Mouse (Mus musculus) erythroblast, adult 5-6 weeks (primary cell): ENCODE results near the gene Zfp768. TPM values are rescaled to one million over a fixed set of nuclear protein-coding genes. Genes with fewer than 3 reads are reported as not detected.

Experiments
- ATAC-seq: replicated peaks from 2 replicates; pipeline ENCODE4 v1.8.0; 2016; ENCODE audit warnings: moderate number of reproducible peaks, mild to moderate bottlenecking, moderate TSS enrichment, inconsistent platforms; ENCODE audit not compliant: poor library complexity, low FRiP score, severe bottlenecking
- total RNA-seq, 2 experiments: library from RNA; stranded (forward) in 1 of 2; stranded (reverse) in 1 of 2; fragments of 150-400 nt in 1 of 2; fragments of 200-764, 138-1000 nt in 1 of 2; gene quantifications; 2 replicates each; pipeline versions ENCODE4 v1.2.3 to v1.2.4; 2015 to 2017; ENCODE audit warnings: low replicate concordance in 2 of 2

Gene Zfp768
- total RNA-seq, 2 experiments from 2014 or later: 0.94 to 1.2 TPM

GRCm38 (mm10) chr7:127309951-127310350, 35.4 kb downstream of the Zfp768 start:
- ATAC-seq: no peak

GRCm38 (mm10) chr7:127308887-127309286, 36.5 kb downstream of the Zfp768 start:
- peak; percentile 75 for ATAC-seq

GRCm38 (mm10) chr7:127308431-127308830, 37.0 kb downstream of the Zfp768 start:
- ATAC-seq: no peak

GRCm38 (mm10) chr7:127297586-127298193, 47.7 kb downstream of the Zfp768 start:
- ATAC-seq: 0 out of 2 replicates have a peak, but pooled peaks have one; percentile 10

- no peak for ATAC-seq
Measured at GRCm38 (mm10) chr7:127296786-127297555, 48.4 kb downstream of the Zfp768 start.

- ATAC-seq: no peak
Measured at GRCm38 (mm10) chr7:127296098-127296497, 49.3 kb downstream of the Zfp768 start, which contains the start of gene Itgal. Itgal (plus strand) TSS chr7:127296260.

Other genes with a start within 250 kb of the Zfp768 start
- gene Qprt, start 223.4 kb downstream of the Zfp768 start, total RNA-seq (2015; ENCODE audit: low replicate concordance): 1.7 TPM in 1 of 2 replicates, not detected in the other
- gene Qprt, start 223.4 kb downstream of the Zfp768 start, total RNA-seq (2017; ENCODE audit: low replicate concordance): 0.34 TPM in 1 of 2 replicates, not detected in the other
- 15.8 and 24.9 TPM in 2 replicates for gene Spn, start 207.8 kb downstream of the Zfp768 start, total RNA-seq (2015; ENCODE audit: low replicate concordance)
- gene Spn, start 207.8 kb downstream of the Zfp768 start, total RNA-seq (2017; ENCODE audit: low replicate concordance): 58.3 and 60.0 TPM in 2 replicates
- 8.4 and 36.9 TPM in 2 replicates for gene Cd2bp2, start 149.5 kb downstream of the Zfp768 start, total RNA-seq (2015; ENCODE audit: low replicate concordance)
- 17.9 and 22.9 TPM in 2 replicates for gene Cd2bp2, start 149.5 kb downstream of the Zfp768 start, total RNA-seq (2017; ENCODE audit: low replicate concordance)
- 8.1 and 23.0 TPM in 2 replicates for gene Tbc1d10b, start 137.1 kb downstream of the Zfp768 start, total RNA-seq (2015; ENCODE audit: low replicate concordance)
- 77.5 and 122 TPM in 2 replicates for gene Tbc1d10b, start 137.1 kb downstream of the Zfp768 start, total RNA-seq (2017; ENCODE audit: low replicate concordance)
- 6.5 and 9.8 TPM in 2 replicates for gene Mylpf, start 136.7 kb downstream of the Zfp768 start, total RNA-seq (2015; ENCODE audit: low replicate concordance)
- 16.2 and 61.5 TPM in 2 replicates for gene Mylpf, start 136.7 kb downstream of the Zfp768 start, total RNA-seq (2017; ENCODE audit: low replicate concordance)
- gene Zfp553, start 112.5 kb downstream of the Zfp768 start, total RNA-seq (2015; ENCODE audit: low replicate concordance): 1.5 and 5.2 TPM in 2 replicates
- gene Zfp553, start 112.5 kb downstream of the Zfp768 start, total RNA-seq (2017; ENCODE audit: low replicate concordance): 2.0 and 3.2 TPM in 2 replicates
- gene Sept1, start 112.5 kb downstream of the Zfp768 start, total RNA-seq (2015; ENCODE audit: low replicate concordance): 189 and 204 TPM in 2 replicates
- 179 and 191 TPM in 2 replicates for gene Sept1, start 112.5 kb downstream of the Zfp768 start, total RNA-seq (2017; ENCODE audit: low replicate concordance)
- 1.7 TPM in 1 of 2 replicates, not detected in the other for gene Zfp771, start 101.3 kb downstream of the Zfp768 start, total RNA-seq (2015; ENCODE audit: low replicate concordance)
- gene Zfp771, start 101.3 kb downstream of the Zfp768 start, total RNA-seq (2017; ENCODE audit: low replicate concordance): 0.70 TPM in 1 of 2 replicates, not detected in the other
- gene Dctpp1, start 84.9 kb downstream of the Zfp768 start, total RNA-seq (2015; ENCODE audit: low replicate concordance): 14.0 and 24.8 TPM in 2 replicates
- gene Dctpp1, start 84.9 kb downstream of the Zfp768 start, total RNA-seq (2017; ENCODE audit: low replicate concordance): 2.0 and 8.6 TPM in 2 replicates
- gene Sephs2, start 71.5 kb downstream of the Zfp768 start, total RNA-seq (2015; ENCODE audit: low replicate concordance): 15.6 and 18.8 TPM in 2 replicates
- gene Sephs2, start 71.5 kb downstream of the Zfp768 start, total RNA-seq (2017; ENCODE audit: low replicate concordance): 20.2 and 34.8 TPM in 2 replicates
- gene Itgal, start 49.3 kb downstream of the Zfp768 start, total RNA-seq (2015; ENCODE audit: low replicate concordance): 29.0 and 34.4 TPM in 2 replicates
- gene Itgal, start 49.3 kb downstream of the Zfp768 start, total RNA-seq (2017; ENCODE audit: low replicate concordance): 4.0 and 10.4 TPM in 2 replicates
- 0.42 and 1.2 TPM in 2 replicates for gene Zfp747, start 30.5 kb upstream of the Zfp768 start, total RNA-seq (2015; ENCODE audit: low replicate concordance)
- gene Zfp747, start 30.5 kb upstream of the Zfp768 start, total RNA-seq (2017; ENCODE audit: low replicate concordance): 1.0 and 1.3 TPM in 2 replicates
- 0.38 TPM in 1 of 2 replicates, not detected in the other for gene 9130019O22Rik, start 41.6 kb upstream of the Zfp768 start, total RNA-seq (2015; ENCODE audit: low replicate concordance)
- 1.4 and 1.8 TPM in 2 replicates for gene 9130019O22Rik, start 41.6 kb upstream of the Zfp768 start, total RNA-seq (2017; ENCODE audit: low replicate concordance)
- not detected in 2 replicates for gene E430018J23Rik, start 48.0 kb upstream of the Zfp768 start, total RNA-seq (2015; ENCODE audit: low replicate concordance)
- 0.28 and 3.4 TPM in 2 replicates for gene E430018J23Rik, start 48.0 kb upstream of the Zfp768 start, total RNA-seq (2017; ENCODE audit: low replicate concordance)
- 0.19 and 3.6 TPM in 2 replicates for gene Zfp764, start 61.2 kb upstream of the Zfp768 start, total RNA-seq (2015; ENCODE audit: low replicate concordance)
- gene Zfp764, start 61.2 kb upstream of the Zfp768 start, total RNA-seq (2017; ENCODE audit: low replicate concordance): 2.5 TPM in 1 of 2 replicates, not detected in the other
- 8.4 and 26.9 TPM in 2 replicates for gene Zfp688, start 76.5 kb upstream of the Zfp768 start, total RNA-seq (2015; ENCODE audit: low replicate concordance)
- gene Zfp688, start 76.5 kb upstream of the Zfp768 start, total RNA-seq (2017; ENCODE audit: low replicate concordance): 1.0 and 3.5 TPM in 2 replicates
- gene Zfp689, start 103.6 kb upstream of the Zfp768 start, total RNA-seq (2015; ENCODE audit: low replicate concordance): not detected in 2 replicates
- 0.26 and 2.4 TPM in 2 replicates for gene Zfp689, start 103.6 kb upstream of the Zfp768 start, total RNA-seq (2017; ENCODE audit: low replicate concordance)
- gene Prr14, start 114.0 kb upstream of the Zfp768 start, total RNA-seq (2015; ENCODE audit: low replicate concordance): 65.2 and 71.7 TPM in 2 replicates
- gene Prr14, start 114.0 kb upstream of the Zfp768 start, total RNA-seq (2017; ENCODE audit: low replicate concordance): 25.4 and 41.3 TPM in 2 replicates
- 154 and 157 TPM in 2 replicates for gene Fbrs, start 133.6 kb upstream of the Zfp768 start, total RNA-seq (2015; ENCODE audit: low replicate concordance)
- gene Fbrs, start 133.6 kb upstream of the Zfp768 start, total RNA-seq (2017; ENCODE audit: low replicate concordance): 61.2 and 79.1 TPM in 2 replicates
- 51.9 and 52.5 TPM in 2 replicates for gene Srcap, start 166.4 kb upstream of the Zfp768 start, total RNA-seq (2015; ENCODE audit: low replicate concordance)
- gene Srcap, start 166.4 kb upstream of the Zfp768 start, total RNA-seq (2017; ENCODE audit: low replicate concordance): 59.9 and 65.1 TPM in 2 replicates
- 27.9 and 44.5 TPM in 2 replicates for gene Gm42715, start 174.0 kb upstream of the Zfp768 start, total RNA-seq (2015; ENCODE audit: low replicate concordance)
- 17.4 and 34.6 TPM in 2 replicates for gene Gm42715, start 174.0 kb upstream of the Zfp768 start, total RNA-seq (2017; ENCODE audit: low replicate concordance)
- gene Tmem265, start 215.8 kb upstream of the Zfp768 start, total RNA-seq (2015; ENCODE audit: low replicate concordance): 1.7 TPM in 1 of 2 replicates, not detected in the other
- gene Tmem265, start 215.8 kb upstream of the Zfp768 start, total RNA-seq (2017; ENCODE audit: low replicate concordance): not detected in 2 replicates
- gene Phkg2, start 227.8 kb upstream of the Zfp768 start, total RNA-seq (2015; ENCODE audit: low replicate concordance): 35.1 and 44.2 TPM in 2 replicates
- 16.2 and 40.8 TPM in 2 replicates for gene Phkg2, start 227.8 kb upstream of the Zfp768 start, total RNA-seq (2017; ENCODE audit: low replicate concordance)
- 4.0 and 14.0 TPM in 2 replicates for gene Ccdc189, start 243.0 kb upstream of the Zfp768 start, total RNA-seq (2015; ENCODE audit: low replicate concordance)
- 26.1 and 31.4 TPM in 2 replicates for gene Ccdc189, start 243.0 kb upstream of the Zfp768 start, total RNA-seq (2017; ENCODE audit: low replicate concordance)
- gene Rnf40, start 243.2 kb upstream of the Zfp768 start, total RNA-seq (2015; ENCODE audit: low replicate concordance): 17.1 and 18.1 TPM in 2 replicates
- gene Rnf40, start 243.2 kb upstream of the Zfp768 start, total RNA-seq (2017; ENCODE audit: low replicate concordance): 41.8 and 86.0 TPM in 2 replicates